Mouse (Mus musculus) A20 (cell line): ENCODE results near the gene Yju2.
A peak's percentile ranks its signal among the peaks of the same experiment; 100 is the strongest.
"Not testable (repeated sequence)": the region's sequence is repeated elsewhere in the genome, so short reads cannot be mapped to it uniquely, and the experiment has no call there.

ENCODE experiments used
- DNase-seq: peaks from one replicate; pipeline ENCODE4 v3.0.0-alpha.2; 2011; ENCODE audit warnings: low read depth, low spot score

Yju2 gene

DNA sequence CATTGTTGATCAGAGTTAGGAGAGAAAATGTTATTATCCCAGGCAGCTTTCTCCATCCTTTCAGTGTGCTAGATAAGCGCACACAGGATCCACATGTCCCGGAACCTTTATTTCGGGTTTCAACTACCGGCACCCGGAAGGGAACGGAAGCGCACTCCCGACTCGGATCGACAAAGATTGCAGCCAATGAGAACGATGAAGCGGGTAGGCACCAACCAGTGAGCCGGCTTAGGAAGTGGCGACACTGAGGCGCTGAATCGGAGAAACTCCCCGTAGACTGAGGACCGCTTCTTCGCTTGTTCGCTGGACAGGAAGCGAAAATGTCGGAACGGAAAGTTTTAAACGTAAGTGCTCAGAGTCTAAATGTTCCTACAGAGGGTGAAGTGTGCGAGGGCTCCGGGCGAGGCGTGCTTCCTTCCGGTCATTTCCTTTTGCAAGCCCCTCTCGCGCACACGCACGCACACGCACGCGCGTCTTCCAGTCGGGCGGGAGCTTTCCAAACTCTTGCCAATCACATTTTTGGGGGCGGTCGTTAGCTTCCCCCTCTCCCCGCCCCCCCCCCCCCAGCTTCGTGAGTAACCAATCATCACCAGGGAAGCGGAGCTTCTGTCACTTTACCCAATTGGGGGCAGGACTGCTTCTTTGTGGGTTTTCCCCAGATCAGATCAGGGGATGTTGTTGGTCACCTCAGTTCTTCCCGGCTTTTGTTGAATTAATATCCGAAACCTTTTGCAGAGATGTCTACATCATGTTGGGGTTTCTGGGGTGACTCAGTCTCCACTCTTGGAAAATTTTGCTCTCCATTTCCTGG, at the start of gene Yju2:
TSS of gene Yju2 (plus strand) at position 182 of the 811 bp plus-strand sequence.
- DNase-seq, result peak; percentile 98

DNA sequence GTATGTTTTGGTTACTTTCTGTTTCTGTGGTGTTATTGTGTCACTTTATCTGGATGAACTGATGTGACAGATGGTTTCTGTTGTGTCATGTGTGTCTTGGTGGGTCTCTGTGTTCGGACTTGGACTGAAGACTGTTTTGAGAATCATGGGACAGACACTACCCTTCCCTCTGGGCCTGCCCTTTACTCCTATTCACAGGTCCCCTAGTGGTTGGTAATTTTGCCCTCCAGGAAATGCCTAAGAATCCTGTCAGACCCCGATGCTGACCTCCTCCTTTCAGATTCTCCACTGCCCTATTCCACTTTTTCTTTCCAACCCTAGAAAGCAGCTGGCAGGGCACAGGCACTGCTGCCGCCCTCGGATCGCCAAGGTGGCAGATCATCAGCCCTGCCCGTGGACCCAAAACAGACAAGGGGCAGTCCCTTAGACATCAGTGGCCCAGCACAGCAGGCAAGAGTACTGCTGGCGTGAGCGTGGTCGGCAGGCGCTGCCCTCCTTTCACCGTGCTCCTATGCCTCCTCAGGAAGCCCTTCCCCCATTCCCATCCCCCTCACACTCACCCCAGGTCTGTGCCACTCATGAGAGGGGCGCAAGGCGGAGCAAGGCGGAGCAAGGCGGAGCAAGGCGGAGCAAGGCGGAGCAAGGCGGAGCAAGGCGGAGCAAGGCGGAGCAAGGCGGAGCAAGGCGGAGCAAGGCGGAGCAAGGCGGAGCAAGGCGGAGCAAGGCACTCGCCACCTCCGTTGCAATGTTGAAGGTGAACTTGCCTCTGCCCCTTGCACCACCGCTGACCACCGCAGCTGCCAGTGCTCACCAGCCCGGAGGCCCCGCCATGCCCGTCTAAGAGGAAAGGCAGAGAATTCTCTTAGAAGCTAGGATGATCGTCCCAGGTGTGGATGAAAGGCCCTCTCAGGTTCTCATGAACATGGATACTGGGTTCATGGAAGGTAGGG, 27.1 kb upstream of the Yju2 start:
- peak; percentile 87 for DNase-seq

DNA sequence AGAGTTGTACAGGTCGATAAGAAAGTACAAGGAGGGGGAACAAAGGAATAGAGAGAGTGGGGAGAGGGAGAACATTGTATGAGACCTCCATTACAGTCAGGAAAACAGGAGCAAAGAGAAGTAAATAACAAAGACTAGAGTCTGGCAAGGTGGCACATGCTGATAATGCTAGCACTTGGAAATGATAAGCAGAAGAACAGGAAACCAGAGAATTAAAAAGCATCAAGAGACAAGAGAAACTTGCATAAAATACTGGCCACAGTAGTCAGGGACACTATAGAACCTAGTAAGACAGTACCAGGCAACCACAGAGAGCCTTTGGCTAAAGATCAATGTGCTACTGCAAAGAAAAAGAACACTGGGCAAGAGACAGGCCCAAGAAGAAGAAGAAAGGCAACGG, 26.3 kb upstream of the Yju2 start:
- no peak for DNase-seq

DNA sequence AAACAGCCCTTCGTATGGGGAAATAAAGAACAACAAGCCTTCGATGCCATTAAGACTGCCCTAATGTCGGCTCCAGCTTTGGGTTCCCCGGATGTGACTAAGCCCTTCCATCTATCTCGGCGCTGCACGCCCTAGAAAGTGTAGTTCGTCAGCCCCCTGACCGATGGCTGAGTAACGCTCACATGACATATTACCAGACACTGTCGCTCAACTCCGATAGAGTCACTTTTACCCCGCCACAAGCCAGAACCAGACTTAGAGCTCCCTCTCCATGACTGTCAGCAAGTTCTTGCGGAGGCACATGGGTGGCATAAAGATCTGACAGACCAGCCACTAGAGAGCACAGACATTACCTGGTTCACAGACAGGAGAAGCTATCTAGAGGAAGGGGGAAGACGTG, 25.7 kb upstream of the Yju2 start:
- DNase-seq, result no peak

DNA sequence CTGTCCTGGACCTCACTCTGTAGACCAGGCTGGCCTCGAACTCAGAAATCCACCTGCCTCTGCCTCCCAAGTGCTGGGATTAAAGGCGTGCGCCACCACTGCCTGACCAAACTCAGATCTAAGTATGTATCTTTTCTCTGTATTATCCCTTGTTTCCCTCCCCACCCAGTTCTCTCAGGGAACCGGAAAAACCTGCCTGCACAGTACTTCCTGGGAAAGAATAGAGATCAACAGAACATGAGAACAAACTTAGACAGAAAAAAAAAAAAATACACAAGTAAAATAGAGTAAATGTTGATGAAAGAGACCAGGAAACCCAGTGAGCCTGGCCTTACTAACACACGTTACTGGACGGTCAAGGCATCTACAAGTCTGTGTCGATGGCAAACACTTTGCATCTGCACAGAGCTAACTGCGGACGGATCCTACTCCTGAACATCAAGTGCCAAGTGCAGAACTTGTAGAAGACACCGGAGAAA, 14.5 kb upstream of the Yju2 start:
- not testable (repeated sequence) for DNase-seq

DNA sequence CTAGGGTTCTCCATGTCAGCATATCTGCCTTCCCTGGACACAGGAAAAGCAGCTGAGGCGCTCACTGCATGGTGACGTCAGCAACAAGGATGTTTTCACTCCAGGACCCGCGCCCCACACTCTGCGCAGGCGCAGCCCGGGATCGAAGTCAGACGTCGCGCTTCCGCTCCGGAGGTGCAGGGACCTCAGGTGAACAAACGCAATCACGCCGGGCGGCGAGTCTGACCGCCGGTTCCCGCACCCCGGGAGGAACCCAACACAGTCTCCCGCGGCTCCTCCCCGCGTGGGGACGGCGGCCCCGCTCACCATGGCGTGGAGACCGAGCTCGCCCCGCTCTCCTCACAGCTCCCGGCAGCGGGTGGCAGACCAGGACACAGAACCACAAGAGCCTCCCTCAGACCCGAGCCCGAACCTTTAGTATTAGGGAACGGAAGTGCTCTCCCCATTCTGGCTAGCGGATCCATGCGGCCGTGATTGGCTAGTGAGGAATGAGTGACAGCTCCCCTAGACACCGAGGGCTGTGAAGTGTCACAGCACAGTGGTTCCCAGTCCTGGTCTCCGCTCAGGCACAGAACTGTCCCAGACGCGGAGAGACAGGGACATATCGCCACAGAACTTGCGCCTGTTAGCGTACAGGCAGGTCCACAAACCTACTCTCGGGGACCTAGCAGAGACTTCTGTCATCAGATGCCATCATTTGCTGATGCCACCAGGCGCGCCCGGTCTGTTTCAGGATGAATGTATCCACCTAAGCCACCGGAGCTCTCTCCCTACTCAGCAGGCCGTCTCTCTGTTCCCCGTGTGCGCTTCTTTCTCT, 13.8 kb upstream of the Yju2 start:
- peak; percentile 91 for DNase-seq

DNA sequence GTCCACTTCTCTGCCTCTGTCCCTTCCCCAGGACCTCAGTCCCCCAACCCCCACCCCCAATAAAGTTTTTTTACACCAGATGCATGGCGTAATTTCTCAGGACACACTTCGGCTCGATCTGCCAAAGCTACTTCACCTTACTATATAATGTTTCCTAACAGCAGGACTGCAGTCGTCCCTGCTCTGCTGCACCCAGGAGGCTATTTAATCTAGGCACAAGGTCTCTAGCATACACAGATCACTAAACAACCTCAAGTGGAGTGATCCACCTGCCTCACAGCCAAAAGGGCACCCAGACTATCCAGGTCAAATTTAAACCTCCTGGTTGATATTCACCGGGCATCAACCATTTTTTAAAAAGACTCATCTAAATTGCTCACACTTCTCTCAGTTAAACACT, 13.2 kb upstream of the Yju2 start:
- DNase-seq, result no peak

DNA sequence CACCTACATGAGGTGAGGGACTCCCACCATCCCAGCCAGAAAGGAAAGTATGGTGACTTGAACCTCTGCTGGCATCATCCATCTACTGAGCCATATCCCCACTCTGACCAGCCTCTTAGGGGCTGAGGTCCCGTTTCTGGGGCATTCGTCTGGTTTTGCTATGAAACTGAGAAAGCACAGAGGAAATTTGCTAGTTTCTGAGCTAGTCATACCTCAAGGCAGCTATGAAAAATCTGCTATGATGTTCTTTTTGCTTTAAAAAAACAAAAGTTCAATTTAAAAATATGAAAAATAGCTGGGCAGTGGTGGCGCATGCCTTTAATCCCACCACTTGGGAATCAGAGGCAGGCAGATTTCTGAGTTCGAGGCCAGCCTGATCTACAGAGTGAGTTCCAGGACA, 10.3 kb upstream of the Yju2 start:
- DNase-seq, result no peak

DNA sequence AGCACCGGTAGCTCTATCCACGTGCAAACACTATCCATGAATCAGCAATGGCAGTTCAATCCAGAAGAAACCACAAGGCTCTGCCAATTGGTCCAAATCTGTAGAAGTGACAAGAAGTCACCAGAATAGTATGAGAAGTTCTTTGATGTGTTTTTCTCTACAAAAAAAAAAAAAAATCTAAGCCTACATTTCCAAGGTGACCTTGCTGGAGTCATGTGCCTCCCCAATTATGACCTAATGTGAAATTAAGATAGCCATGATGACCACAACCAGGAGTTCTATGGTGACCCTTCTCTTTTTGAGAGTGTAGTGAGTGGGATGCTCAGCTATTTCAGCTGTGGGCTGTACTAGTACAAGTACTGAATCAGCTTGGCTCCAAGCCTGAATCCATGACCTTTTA, 9.5 kb upstream of the Yju2 start, which contains the start of gene Zfp119b:
TSS of gene Zfp119b (minus strand) at position 101 of the 400 bp plus-strand sequence.
- no peak for DNase-seq

DNA sequence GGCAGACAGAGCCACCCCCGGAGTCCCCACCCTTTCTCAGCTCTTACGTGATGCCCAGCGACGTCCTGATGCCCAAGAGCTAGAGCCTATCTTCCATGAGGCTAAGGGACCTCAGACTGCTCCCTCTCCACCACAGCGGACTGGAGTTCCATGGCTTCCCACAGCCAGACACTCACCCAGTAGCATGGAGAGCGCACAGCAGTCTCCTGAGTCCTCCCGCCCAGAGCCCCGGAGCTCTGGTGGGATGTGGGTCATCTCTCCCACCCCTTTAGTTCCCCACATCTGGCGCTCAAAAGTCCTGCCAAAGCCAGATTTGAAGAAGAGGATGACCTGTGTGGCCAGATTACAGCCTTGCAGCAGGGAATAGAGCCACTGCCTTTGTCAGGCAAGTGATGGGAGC, 8.3 kb upstream of the Yju2 start:
- no peak for DNase-seq

DNA sequence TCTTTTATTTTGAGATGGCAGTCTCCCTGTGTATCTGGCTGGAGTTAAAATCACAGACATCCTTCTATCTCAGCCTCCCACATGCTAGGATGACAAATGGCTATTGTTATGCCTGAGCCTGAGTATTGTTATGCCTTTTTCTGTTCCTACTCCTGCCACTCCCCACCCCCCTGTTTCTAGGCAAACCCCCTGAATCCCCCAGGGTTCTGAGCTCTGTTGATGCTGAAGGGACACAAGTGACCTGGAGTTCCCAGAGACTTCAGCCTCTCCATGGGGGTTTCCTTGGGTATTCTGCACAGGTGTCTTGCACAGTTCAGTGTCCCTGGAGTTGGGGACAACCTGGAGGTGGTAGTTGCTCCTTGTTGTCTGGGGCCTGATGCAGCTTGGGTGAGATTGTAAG, 6.9 kb upstream of the Yju2 start:
- no peak for DNase-seq

DNA sequence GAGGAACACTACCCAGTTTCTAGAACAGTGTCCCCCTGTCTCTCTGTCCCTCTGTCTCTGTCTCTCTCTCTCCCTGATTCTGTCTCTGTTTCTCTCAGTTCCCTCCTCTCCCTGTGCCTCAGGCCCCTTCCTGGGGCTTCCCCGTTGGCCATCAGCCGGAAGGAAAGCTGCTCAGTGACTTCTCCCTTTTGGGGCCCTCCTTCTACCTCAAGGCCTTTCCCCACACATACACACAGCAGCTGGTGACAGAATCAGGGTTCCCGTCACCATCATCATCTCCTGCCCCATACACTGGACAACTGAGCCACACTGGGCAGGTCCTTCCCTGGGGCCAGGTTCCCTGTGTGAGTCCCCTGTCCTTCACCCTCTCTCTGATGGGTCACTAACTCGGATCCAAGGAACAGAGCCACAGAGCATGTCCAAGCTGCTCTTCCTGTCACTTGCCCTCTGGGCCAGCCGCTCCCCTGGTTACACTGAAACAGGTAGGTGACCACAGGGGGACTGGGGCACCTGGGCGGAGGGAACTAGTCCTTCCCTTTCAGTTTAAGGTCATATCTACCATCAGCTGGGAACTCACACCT, 6.4 kb upstream of the Yju2 start, which contains the start of gene Ebi3:
TSS of gene Ebi3 (plus strand) at position 194 of the 581 bp plus-strand sequence.
- DNase-seq, result peak; percentile 77

DNA sequence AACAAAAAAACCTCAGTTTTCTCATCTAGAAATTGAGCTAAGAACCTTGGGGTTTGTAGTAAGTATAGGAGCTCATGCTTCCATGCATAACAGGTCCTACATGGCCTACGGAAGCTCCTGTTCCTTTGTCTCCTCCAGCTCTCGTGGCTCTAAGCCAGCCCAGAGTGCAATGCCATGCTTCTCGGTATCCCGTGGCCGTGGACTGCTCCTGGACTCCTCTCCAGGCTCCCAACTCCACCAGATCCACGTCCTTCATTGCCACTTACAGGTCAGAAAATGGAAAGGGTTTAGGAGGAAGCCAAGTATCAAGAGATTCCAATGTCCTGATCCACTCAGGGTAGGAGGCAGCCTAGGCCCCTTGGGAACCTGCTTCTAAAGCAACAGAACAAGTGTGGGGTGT, 5.1 kb upstream of the Yju2 start:
- DNase-seq, result no peak

DNA sequence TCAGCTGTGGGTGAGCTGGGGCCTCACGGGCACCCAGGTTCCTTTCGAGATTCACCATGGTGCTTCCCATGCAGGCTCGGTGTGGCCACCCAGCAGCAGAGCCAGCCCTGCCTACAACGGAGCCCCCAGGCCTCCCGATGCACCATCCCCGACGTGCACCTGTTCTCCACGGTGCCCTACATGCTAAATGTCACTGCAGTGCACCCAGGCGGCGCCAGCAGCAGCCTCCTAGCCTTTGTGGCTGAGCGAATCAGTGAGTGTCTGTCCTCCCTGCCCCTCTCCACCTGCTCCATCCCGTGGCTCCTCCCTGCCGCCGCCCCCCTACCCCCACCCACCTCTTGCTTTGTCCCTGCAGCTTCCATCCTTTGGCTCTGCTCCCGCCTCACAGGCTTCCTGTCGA, 4.7 kb upstream of the Yju2 start:
- DNase-seq, result no peak

DNA sequence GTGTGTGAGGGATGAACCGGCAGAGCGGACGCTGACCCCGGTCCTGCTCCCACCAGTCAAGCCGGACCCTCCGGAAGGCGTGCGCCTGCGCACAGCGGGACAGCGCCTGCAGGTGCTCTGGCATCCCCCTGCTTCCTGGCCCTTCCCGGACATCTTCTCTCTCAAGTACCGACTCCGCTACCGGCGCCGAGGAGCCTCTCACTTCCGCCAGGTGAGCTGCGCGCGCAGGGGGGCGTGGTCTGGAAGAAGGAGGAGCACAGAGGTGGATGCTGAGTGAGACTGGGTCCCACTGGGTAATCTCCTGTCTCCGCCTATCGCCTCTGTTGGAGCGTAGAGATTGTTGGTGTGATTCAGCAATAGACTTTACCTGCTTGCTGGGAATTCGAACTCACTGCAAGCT, 2.8 kb upstream of the Yju2 start:
- no peak for DNase-seq

DNA sequence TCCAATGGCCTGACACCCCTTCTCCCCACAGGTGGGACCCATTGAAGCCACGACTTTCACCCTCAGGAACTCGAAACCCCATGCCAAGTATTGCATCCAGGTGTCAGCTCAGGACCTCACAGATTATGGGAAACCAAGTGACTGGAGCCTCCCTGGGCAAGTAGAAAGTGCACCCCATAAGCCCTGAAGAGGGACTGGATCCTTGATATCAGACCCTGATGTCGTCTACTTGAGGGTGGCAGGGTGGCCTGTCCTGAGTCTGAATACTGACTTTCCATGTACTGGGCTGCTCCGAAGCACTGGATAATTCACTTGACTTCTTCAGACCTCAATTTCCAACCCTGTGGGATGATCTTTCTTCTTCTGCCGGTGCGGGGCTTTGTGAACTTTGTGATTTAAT, 2.3 kb upstream of the Yju2 start:
- DNase-seq, result no peak

DNA sequence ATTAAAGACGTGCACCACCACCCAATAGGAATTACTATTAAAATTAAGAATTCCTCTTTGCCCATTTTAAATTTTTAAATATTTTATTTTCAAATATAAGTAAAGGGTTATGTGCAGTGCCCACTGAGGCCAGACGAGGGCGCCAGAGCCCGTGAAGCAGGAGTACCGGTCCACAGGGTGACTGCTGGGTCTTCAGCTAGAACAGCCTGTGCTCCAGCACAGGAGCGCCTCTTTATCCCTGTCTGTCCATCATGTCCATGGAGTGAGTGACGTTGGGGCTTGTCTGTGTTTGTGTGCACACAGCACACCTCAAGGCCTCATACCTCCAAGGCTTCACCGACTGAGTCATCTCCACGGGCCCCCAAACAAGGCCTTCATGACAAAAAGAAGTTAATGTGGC, 1.7 kb upstream of the Yju2 start:
- peak; percentile 80 for DNase-seq

DNA sequence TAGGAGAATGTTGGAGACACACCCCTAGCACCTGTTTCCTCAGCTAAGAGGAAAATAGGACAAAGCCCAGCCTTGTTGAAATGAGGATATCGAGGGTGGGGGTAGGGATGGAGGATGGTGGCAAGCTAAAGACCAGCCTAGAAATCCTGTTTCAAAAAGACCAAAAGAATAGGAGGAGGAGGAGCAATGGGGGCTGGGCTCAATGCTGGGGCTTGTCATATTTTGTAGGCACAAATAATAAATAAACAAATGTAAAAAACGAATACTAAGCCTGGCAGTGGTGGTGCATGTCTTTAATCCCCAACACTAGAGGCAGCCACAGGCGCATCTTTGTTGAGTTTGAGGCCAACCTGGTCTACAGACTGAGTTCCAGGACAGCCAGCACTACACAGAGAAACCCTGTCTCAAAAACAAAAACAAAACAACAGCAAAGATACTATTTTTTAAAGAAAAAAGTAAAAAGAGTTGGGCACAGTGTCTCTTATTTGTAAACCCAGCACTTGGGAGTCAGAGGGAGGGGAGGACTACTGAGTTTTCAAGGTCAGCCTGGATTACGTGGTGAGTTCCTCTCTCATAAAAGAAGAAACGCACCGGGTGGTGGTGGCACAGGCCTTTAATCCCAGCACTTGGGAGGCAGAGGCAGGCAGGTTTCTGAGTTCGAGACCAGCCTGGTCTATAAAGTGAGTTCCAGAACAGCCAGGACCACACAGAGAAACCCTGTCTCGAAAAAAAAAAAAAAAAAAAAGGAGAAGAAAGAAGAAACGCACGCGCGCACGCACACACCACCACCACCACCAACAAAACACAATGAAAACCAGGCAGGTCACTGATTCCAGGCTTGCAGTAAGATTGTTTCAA, 944 bp upstream of the Yju2 start:
- DNase-seq, result peak; percentile 45

DNA sequence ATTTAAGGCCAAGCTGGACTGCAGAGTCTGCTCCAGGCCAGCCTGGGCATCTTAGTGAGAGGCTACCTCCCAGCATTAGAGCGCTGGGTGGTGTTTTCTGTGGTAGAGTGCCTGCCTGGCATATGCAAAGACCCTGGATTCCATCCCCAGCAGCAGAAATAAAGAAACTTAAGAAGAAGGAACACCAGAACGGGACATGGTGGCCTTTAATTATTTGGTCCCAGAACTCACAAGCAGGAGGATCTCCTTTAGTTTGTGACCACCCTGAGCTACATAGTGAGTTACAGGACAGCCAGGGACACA, 364 bp upstream of the Yju2 start:
- no peak for DNase-seq

DNA sequence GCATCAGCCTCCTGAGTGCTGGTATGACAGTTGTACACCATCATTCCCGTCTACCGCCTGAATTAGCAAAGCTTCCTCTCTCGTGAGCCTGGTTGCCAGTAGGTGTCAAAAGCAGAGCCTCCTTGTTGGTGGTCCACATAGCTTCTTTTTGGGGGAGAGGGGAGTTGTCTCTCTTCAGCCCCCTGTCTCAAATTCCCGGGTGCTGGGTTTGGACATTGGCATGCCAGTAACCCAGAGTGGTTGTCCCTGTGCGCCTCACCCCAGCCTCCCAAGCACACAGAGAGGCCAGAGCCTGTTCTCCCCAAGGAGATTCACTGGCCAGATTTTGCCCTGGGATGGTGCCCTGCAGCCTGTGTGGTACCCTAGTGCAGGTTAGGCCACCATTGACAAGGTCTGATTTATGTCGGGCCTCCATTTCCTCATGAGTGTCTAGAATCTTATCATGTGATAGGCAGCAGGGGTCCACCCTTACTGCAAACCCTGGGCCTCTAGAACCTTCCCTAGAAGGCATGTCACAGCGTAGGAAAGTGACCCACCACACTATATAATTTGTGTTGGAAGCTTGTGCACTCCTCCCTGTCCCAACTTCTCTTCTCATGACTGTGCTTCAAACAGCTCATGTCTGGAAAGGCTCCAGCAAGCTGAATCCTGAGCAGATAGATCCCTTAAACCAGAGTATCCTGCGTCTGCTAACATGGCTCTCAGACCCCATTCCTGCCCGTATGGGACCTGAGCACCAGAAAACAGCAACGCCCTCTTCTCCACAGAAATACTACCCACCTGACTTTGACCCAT, 1.2 kb downstream of the Yju2 start:
- DNase-seq, result no peak
